Mouse (Mus musculus) embryonic fibroblast, embryonic 13.5 days (primary cell): Measurements from ENCODE around the gene Parg.

ENCODE experiments used
- CTCF ChIP-seq: IDR thresholded peaks from 2 replicates; pipeline ENCODE4 v1.5.1; 2011; ENCODE audit warnings: mild to moderate bottlenecking, control low read depth, low read length, moderate library complexity, borderline replicate concordance; ENCODE audit not compliant: insufficient read depth
- POLR2A ChIP-seq: IDR thresholded peaks from 2 replicates; pipeline ENCODE4 v1.6.1; 2011; ENCODE audit warnings: low read depth, mild to moderate bottlenecking, control low read depth, low read length, moderate library complexity

DNA sequence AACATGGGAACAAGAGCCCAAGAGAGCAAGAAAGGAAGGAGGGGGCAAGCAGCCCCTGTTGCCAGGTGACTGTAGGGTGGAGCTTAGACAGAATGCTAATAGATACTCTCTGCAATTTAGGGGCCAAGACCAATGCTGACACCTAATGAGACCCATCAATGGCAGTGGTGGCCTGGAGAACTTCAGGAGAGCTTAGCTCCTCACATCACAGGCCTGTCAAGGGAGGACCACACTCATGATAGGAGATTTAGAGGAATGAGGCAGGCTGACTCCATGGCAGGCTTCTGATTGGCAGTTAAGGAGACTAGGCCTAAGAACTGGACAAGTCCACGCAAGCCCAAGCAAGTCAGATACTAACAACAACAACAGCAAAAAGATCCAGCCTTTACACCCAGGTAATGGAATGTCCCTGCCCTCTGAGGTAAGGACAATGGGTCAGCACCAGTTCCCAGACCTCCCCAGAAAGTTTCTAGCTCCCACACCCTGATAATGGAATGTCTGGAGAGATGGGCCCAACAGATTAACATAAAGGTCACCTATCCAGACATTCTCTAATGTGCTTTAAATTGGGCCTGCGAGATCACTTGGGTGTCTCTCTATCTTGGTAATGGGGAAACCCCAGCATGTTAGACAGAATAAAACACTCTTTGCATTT, 109.8 kb downstream of the Parg start:
- TF ChIP-seq CTCF (no peak), POLR2A (no peak)
